Mouse (Mus musculus): Measurements from ENCODE around the gene Ccl17.

Gene Ccl17

GRCm38 (mm10) chr8:94789256-94789955 is 20.8 kb upstream of the Ccl17 start:
- DNase-seq (ENCODE audit: low spot score) = no peak

DNA sequence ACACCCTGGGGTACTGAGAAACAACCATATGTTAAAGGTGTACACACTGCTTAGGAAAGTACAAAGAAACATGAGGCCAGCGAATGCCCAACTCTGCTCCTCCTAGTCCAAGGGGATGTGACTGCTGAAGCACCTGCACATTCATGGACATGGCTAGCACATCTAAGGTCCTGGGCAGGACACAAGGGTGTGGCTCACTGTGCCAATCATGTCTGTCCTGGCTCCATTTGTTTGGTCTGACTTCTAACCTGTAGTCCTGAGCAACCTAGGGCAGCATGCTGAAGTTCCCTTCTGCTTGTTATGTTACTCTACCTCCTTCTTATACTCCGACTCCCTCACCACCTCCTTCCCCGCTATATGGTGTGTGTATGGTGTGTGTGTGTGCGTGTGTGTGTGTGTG is 15.9 kb upstream of the Ccl17 start:
- DNase-seq (ENCODE audit: low spot score) = no peak

- DNase-seq (ENCODE audit: low spot score) = no peak
Measured at GRCm38 (mm10) chr8:94794782-94795181, 15.5 kb upstream of the Ccl17 start.

- no peak for DNase-seq (ENCODE audit: low spot score)
Measured at GRCm38 (mm10) chr8:94800278-94800968, 9.8 kb upstream of the Ccl17 start.

DNA sequence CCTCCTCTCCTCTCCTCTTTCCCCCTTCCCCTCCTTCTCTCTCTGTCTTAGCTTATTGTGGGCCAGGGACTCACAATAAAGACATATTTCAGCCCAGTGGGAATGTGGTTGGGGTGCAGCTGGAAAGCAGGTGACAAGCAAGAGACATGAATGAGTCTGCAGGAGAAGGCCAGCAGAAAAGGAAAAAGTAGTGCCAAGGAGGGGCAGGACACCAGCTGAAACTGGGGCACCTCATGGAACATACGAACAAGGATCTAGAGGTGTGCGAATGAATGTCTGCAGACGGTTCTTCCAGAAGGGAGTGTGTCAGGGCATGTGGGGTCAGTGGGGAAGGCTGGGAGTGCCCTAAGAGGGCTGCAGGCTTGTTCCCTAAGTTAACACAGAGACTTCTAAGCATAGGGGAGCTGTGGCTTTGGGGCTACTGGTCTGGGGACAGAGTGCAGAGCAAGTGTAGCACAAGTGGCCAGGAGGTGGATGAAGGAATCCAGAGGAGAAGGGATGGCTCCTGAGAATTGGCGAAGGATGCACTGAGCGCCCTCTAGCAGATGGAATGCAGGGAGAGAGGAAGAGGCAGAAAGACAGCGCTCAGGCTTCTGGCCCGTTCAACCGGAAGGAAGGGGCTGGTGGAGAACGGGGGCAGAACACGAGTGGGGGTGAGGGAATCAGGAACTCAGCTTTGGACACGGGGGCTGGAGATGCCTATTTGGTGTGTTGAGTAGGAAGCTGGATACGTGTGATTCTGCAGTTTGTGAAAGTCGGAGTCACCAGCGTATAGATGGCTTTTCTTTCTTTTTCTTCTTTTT is 8.8 kb upstream of the Ccl17 start:
- no peak for DNase-seq (ENCODE audit: low spot score)

- DNase-seq (ENCODE audit: low spot score) = no peak
Measured at GRCm38 (mm10) chr8:94802375-94802774, 7.9 kb upstream of the Ccl17 start.

DNA sequence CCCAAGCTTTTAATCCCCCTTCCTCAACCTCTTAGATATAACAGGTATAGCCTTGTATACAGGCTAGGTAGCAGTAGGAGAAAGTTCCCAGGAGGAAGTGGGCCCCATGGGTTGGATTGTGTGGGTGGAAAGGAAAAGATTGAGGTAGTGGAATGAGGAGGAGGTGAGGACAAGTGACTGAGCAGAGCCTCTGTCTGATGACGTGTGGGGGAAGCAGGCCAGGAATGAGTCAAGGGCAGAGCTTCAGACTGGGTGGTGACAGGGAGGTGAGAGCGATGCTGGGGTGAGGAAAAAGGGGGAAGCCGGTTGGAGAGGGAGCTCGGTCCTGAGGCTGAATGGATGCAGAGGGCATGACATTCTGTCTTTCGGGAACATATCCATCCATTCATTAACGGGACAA is 6.7 kb upstream of the Ccl17 start:
- no peak for DNase-seq (ENCODE audit: low spot score)

GRCm38 (mm10) chr8:94804546-94805340 is 5.5 kb upstream of the Ccl17 start:
- no peak for DNase-seq (ENCODE audit: low spot score)

DNA sequence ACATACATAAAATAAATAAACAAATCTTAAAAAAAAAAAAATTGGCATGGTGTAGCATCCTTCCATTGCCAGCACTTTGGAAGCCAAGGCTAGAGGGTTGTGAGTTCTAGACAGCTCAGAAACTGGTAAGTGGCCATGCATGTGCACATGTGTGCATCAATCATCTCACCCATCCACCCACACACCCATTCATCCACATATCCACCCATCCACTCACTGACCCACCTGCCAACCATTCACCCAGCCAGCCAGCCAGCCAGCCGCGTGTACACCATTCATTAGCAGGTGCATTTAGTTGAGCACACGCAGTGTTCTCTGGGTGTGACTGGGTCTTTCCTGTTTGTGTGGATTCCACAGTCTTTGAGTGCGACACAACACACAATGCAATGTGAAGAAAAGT is 4.4 kb upstream of the Ccl17 start:
- no peak for DNase-seq (ENCODE audit: low spot score)

DNA sequence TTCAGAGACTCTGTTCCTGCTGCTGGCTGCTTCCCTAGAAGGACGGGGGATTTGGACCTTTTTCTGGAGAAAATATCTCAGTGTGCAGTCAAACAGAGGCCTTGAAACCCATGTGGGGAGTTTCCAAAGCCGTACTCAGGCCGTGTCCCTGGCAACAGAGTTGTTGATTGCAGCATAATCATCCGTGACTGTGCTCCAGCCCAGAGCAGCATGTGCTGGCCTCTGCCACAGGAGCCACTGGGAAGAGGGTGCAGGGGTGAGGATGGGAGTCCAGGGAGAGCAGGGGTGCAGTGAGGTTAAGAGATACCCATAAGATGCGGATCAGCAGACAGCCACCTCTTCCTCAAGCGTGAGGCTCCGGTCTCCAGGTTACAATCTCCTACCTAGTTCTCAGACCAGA is 2.7 kb upstream of the Ccl17 start:
- no peak for DNase-seq (ENCODE audit: low spot score)

DNA sequence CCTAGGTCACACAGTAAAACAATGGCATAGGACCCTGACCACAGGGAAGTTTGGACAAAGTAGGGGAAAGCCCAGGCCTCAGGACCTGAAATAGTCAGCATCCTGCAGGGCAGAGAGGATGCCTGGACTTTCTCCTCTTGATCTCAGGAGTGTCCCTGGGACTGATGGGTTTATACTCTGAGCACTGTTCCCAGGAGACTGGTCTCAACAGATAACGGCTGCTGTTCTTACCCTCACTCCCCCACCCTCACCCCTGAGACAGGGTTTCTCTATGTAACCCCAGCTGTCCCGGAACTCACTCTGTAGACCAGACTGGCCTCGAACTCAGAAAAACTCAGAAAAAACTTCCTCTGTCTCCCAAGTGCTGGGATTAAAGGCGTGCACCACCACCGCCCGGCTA is 1.9 kb upstream of the Ccl17 start:
- DNase-seq (ENCODE audit: low spot score) = no peak

GRCm38 (mm10) chr8:94810855-94811254 is 602 bp downstream of the Ccl17 start:
- no peak for DNase-seq (ENCODE audit: low spot score)

- no peak for DNase-seq (ENCODE audit: low spot score)
Measured at GRCm38 (mm10) chr8:94811654-94812053, 1.4 kb downstream of the Ccl17 start.

- peak; percentile 88 for DNase-seq (ENCODE audit: low spot score)
Measured at GRCm38 (mm10) chr8:94812645-94813098, 2.4 kb downstream of the Ccl17 start.

GRCm38 (mm10) chr8:94814556-94814955 is 4.3 kb downstream of the Ccl17 start:
- DNase-seq (ENCODE audit: low spot score) = no peak

DNA sequence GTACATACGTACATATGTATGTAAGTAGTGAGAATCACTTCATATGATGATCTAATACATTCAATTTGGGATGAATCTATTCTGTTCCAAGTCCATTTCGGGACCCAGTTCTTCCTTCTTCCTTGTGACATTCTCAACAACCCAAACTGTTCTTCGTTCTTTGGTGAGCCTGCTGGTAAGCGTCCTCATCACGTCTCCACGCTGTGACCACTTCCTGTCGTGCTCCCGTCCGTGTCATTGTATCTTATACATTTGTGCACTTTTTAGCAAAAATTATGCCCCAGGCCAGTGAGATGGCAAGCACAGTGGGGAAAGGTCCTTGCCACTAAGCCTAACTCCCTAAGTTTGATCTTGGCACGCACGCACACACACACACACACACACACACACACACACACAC is 7.7 kb downstream of the Ccl17 start:
- no peak for DNase-seq (ENCODE audit: low spot score)

DNA sequence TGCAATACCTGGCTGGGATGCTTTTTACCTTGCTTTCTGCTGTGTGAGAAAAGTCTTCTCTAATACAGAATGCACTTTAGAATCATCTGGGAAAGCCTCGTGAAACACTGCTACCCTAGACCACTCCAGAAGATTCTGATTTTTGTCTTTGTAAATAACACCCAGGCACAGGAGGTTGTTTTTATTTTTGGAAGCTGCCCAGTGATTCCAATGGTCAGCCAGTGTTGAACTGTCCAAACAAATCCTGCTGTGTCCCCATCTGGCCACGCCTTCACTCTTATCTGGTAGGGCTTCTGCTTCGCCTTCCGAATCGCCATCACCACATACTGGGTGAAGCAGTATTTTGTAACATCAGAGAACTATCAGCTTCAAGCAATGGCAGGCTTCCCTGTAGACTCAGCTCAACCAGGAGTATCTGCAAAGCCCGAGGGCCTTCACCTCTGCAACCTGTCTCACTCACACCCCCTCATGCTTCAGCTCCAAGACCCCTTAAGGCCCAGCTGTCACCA is 9.5 kb downstream of the Ccl17 start:
- no peak for DNase-seq (ENCODE audit: low spot score)

DNA sequence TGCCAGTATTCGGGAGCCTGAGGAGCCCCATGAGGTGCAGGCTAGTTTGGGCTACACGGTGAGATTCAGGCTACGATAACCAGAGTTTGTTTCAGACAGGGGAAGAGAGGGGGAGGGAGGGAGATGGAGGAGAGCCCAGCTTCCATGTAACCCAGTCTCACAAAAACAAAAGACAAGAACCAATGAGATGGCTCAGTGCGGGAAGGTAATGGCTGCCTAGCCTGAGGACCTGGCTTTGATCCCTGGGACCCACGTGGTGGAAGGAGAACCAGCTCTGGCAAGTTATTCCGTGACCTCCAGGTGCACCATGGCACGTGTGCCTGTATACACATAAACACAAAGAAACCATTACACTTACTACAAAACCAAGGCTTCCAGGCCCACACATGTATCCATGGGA is 10.3 kb downstream of the Ccl17 start:
- no peak for DNase-seq (ENCODE audit: low spot score)

DNA sequence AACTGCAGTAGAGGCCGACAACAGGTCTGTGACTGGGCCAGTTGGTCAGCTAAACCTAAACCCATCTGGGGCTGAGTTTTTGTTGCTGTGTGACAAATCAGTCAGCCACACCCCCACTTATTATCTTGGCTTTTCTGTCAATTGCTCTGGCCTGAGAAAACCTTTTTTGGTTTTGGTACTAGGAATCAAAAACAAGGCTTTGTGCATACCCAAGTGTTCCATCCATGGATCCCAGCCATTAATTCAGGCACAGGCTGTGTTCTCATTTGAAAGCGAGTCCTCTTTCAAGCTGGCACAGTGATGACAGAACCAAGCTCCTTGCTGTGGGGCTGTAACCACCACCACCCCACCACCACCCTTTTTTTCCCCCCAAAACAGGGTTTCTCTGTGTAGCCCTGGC is 11.1 kb downstream of the Ccl17 start:
- no peak for DNase-seq (ENCODE audit: low spot score)

DNA sequence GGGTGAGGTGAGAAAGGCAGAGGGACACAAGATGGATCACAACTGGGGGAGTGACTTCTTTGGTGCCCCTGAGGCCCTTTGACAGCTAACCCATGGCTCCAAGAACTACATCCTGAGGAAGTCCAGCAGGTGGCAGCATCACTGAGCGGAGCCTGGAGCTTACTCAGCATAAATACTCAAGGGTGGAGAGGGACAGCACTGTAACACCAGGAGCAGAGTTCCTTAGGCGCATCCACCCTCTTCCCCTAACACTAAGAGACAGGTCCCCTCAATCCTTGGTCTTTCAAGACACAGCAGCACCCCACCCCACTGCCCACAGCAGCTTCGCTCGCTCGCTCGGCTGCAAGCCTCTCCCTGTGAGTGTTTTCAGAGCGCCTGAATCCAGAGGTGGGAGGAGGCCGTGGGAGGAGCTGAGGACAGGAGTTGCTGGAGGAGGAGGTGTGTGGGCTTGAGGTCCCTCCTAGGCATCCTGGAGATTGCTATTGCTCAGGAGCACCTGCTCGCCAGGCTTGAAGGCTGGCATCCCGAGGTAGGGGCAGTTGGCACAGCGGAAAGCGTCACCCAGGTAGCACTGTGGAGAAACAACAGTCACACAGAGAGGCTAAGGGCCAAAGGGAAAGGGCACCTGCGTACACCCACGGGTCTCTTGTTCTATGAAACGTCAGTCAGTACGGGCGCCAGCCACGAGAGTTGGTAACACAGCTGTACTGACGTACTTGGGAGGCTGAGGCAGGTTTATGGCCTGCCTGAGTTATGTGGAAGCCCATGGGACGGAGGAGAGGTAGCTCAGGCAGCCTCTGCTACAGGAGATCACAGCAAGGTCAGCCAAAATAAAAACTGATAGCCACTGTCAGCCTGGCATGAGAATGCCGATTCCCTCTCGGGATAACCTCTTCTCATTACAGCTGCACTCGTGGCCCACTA is 12.6 kb downstream of the Ccl17 start:
- no peak for DNase-seq (ENCODE audit: low spot score)

DNA sequence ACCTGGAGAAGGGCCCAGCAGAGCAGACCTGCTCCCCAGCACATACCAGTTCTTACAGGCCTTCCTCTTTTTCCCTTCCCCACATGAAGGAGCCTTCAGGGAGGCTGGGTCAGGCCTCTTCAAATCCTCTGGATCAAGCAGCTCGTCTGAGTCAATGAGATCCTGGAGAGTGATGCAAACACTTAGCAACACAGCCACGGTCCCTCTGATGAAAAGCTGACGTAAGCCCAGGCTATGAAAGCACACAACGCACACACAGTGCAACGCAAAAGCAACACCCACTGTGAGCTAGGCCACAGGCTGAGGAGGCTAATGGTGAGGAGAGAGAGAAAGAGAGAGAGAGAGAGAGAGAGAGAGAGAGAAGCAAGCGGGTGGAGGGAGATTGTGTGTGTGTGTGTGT is 14.9 kb downstream of the Ccl17 start:
- no peak for DNase-seq (ENCODE audit: low spot score)
